Mouse (Mus musculus): ENCODE measurements around the gene Nav2.
A peak's percentile ranks its signal among the peaks of the same experiment; 100 is the strongest.

GRCm38 (mm10) chr7:49125545-49125944, 217.0 kb downstream of the Nav2 start:
- peak; percentile 92 for TF ChIP-seq CTCF (IDR thresholded peaks at IDR 0.05; ENCODE audit: low read depth, low read length)
- no peak for TF ChIP-seq EP300 (IDR thresholded peaks at IDR 0.05; ENCODE audit: insufficient read depth, low read depth, low read length)
- TF ChIP-seq POLR2A (IDR thresholded peaks at IDR 0.05; ENCODE audit: insufficient read depth, low read length), result no peak

Data from ES-Bruce4 (cell line).